Mouse (Mus musculus) C2C12 (cell line): ENCODE measurements around the gene Rtl6. TPM values are rescaled to one million over a fixed set of nuclear protein-coding genes. Genes with fewer than 3 reads are reported as not detected.

Experiments used
- H3K27me3 ChIP-seq: one replicate; pipeline ENCODE4 v1.6.1; 2011; ENCODE audit not compliant: control insufficient read depth, insufficient read depth, insufficient read length
- H3K36me3 ChIP-seq: one replicate; pipeline ENCODE4 v1.6.1; 2011; ENCODE audit not compliant: control insufficient read depth, insufficient read depth
- H3K4me3 ChIP-seq: one replicate; pipeline ENCODE4 v1.5.1; 2011; ENCODE audit warnings: mild to moderate bottlenecking, control low read depth; ENCODE audit not compliant: poor library complexity, insufficient read depth, severe bottlenecking
- H3K79me2 ChIP-seq: one replicate; pipeline ENCODE4 v1.6.1; 2011; ENCODE audit not compliant: control insufficient read depth, insufficient read depth
- H3K79me3 ChIP-seq: one replicate; pipeline ENCODE4 v1.6.1; 2011; ENCODE audit warnings: low read depth, control low read depth
- H3ac ChIP-seq: one replicate; pipeline ENCODE3; 2011; ENCODE audit warnings: low read depth; ENCODE audit not compliant: control insufficient read depth, insufficient read length
- CEBPB ChIP-seq: IDR thresholded peaks from one replicate; pipeline ENCODE4 v1.6.1; 2011; ENCODE audit warnings: low read depth, mild to moderate bottlenecking, control low read depth, moderate library complexity
- CTCF ChIP-seq: IDR thresholded peaks from one replicate; pipeline ENCODE4 v1.5.1; 2011; ENCODE audit not compliant: control insufficient read depth, insufficient read depth, insufficient read length
- FOSL1 ChIP-seq: IDR thresholded peaks from one replicate; pipeline ENCODE4 v1.8.0; 2011; ENCODE audit warnings: mild to moderate bottlenecking, low read length; ENCODE audit not compliant: poor library complexity, insufficient read depth, severe bottlenecking
- MAX ChIP-seq: IDR thresholded peaks from one replicate; pipeline ENCODE4 v1.6.1; 2011; ENCODE audit warnings: mild to moderate bottlenecking, control low read depth
- MYOD1 ChIP-seq: IDR thresholded peaks from one replicate; pipeline ENCODE4 v1.6.1; 2011; ENCODE audit warnings: low read depth; ENCODE audit not compliant: control insufficient read depth, insufficient read length
- MYOG ChIP-seq: IDR thresholded peaks from one replicate; pipeline ENCODE4 v1.6.1; 2011; ENCODE audit not compliant: control insufficient read depth, insufficient read length; ENCODE audit errors: extremely low read depth
- USF1 ChIP-seq: IDR thresholded peaks from one replicate; pipeline ENCODE4 v1.6.1; 2011; ENCODE audit warnings: low read depth, mild to moderate bottlenecking, control low read depth, moderate library complexity
- polyA plus RNA-seq: library from polyadenylated mRNA; unstranded; fragments of >200 nt; fragmentation: generic; extraction: Trizol; gene quantifications from one replicate; pipeline ENCODE4 v1.2.1, GENCODE M21; 2012; ENCODE audit warnings: missing spikeins

The Rtl6 gene
- polyA plus RNA-seq, 1 experiment = 0.01 TPM

DNA sequence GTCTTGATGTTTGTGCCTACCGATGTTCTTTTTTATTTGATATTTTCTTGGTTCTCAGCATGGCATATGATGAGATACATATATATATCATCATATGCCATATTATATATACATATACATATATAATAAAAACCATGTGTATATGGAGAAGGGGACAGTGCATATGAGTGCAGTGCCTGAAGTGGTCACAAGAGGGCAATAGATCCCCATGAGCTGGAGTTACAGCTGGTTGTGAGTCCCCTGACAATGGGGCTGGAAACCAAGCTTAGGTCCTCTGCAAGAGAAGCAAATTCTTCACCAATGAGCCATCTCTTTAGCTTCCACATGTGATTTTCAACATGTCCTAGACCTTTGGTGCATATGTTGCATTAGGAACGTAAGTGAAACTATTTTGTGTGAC, 21.7 kb downstream of the Rtl6 start:
- peaks cover 32% of the 10 kb centered on the region for H3K27me3 ChIP-seq
- no peak overlapping the region for H3ac ChIP-seq
- TF ChIP-seq USF1 (no peak), MYOD1 (no peak), MAX (no peak), CEBPB (no peak), MYOG (no peak), FOSL1 (no peak), CTCF (no peak)
- H3K79me2 ChIP-seq = no peaks in the 10 kb centered on the region
- no peak overlapping the region for H3K4me3 ChIP-seq
- H3K36me3 ChIP-seq = no peaks in the 10 kb centered on the region
- H3K79me3 ChIP-seq = no peaks in the 10 kb centered on the region

DNA sequence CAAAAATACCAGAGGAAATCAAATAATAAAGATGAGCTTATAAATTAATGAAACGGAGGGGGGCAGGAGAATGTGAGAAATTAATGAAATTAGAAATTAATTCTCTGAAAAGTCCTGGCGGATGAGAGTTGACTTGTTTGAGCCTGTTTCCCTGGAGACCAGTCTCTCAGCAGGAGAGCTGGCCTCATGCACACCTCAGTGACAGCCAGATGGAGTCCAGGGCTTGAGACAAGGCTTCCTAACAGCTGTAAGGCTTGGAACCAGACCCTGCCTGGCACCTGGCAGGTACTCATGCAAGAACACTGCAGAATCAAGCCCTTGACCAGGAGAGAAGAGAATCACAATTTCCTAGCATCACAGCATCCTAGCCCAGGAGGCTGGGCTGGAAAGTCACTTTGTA, 25.4 kb downstream of the Rtl6 start:
- Histone ChIP-seq H3K4me3 (no peak overlapping the region), H3K36me3 (no peaks in the 10 kb centered on the region), H3K79me3 (no peaks in the 10 kb centered on the region), H3K79me2 (no peaks in the 10 kb centered on the region), H3ac (no peak overlapping the region), H3K27me3 (peaks cover 50% of the 10 kb centered on the region)
- TF ChIP-seq USF1 (no peak), FOSL1 (no peak), MAX (no peak), MYOG (no peak), MYOD1 (no peak), CEBPB (no peak), CTCF (no peak)

DNA sequence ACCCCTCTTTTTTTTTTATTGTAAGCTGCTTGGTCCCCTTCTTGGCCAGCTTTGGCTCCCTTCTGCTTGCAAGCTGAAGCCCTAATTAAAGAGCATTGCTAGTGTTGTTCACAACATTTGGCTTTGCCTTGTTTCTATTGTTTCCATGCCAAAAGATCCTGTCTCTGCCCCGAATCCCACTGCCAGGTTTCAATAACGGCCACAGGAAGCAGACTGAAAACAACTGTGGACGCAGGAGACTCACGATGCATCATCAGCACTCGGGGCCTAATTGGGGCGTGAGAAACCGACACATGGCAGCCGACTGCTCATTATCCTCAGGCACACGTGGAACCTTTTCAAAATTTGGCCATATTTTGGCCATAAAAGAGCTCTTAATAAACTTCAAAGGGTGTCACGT, 26.1 kb downstream of the Rtl6 start:
- Histone ChIP-seq H3ac (no peak overlapping the region), H3K79me3 (no peaks in the 10 kb centered on the region), H3K79me2 (no peaks in the 10 kb centered on the region), H3K27me3 (peaks cover 57% of the 10 kb centered on the region), H3K4me3 (no peak overlapping the region), H3K36me3 (no peaks in the 10 kb centered on the region)
- no peak for TF ChIP-seq MAX

DNA sequence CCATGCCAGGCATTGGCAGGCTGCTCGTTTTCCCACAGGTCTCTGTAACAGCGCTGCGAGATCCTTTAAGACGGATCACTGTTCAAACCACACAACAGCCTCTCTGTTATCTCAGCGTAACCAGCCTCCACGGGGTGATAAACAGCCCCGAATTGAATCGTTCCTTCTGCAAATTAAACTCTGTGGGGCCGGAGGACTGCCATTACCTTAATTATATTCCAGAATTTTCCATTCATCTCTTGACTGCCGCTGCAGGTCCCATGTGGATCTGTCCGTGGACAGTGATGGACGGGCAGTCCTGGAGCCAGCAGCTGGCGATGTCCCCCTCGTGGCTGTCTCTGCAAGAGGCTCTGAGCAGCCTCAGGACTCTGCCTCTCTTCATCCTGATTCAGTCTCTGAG, 30.7 kb downstream of the Rtl6 start:
- Histone ChIP-seq H3K79me3 (no peaks in the 10 kb centered on the region), H3K79me2 (no peaks in the 10 kb centered on the region), H3K27me3 (peaks cover 67% of the 10 kb centered on the region), H3K36me3 (no peaks in the 10 kb centered on the region), H3ac (no peak overlapping the region), H3K4me3 (no peak overlapping the region)
- no peak for TF ChIP-seq USF1
- no peak for TF ChIP-seq MYOG
- TF ChIP-seq CEBPB = no peak
- TF ChIP-seq MYOD1 = no peak
- TF ChIP-seq CTCF = no peak
- no peak for TF ChIP-seq MAX
- TF ChIP-seq FOSL1 = no peak

DNA sequence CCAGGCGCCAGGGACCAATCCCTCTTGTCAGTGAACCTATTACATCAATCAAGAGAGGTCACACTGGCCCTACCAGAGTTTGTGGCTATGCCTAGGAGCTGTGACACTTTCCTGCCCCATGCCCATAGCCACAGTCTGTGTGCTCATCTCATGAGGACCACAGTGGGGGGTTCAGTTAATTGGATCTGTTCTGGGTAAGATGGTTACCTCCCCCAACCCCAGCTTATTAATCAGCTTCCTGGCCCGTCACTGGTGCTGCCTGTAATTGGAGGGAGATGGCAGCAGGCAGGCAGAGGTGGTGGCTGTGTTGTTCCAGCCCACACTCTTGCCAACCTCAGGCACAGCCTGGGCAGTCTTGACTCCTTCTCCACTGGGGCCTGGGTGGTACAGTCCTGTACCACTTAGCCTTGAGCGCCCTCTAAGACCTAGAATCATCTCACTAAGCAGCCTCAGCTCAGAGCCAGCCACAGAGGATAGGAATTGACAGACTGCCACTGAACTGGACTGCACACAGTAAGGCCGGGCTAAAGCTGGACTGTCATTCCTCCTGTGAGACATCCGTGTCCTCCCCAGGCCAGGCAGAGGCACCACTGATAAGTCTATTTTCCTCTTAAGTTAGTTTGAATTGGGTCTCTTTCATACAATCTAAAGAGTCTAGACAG, 32.3 kb downstream of the Rtl6 start:
- Histone ChIP-seq H3K27me3 (peaks cover 62% of the 10 kb centered on the region), H3K4me3 (no peak overlapping the region), H3K79me2 (no peaks in the 10 kb centered on the region), H3ac (no peak overlapping the region), H3K36me3 (no peaks in the 10 kb centered on the region), H3K79me3 (no peaks in the 10 kb centered on the region)
- TF ChIP-seq FOSL1 = no peak
- no peak for TF ChIP-seq MAX
- TF ChIP-seq CEBPB = no peak

DNA sequence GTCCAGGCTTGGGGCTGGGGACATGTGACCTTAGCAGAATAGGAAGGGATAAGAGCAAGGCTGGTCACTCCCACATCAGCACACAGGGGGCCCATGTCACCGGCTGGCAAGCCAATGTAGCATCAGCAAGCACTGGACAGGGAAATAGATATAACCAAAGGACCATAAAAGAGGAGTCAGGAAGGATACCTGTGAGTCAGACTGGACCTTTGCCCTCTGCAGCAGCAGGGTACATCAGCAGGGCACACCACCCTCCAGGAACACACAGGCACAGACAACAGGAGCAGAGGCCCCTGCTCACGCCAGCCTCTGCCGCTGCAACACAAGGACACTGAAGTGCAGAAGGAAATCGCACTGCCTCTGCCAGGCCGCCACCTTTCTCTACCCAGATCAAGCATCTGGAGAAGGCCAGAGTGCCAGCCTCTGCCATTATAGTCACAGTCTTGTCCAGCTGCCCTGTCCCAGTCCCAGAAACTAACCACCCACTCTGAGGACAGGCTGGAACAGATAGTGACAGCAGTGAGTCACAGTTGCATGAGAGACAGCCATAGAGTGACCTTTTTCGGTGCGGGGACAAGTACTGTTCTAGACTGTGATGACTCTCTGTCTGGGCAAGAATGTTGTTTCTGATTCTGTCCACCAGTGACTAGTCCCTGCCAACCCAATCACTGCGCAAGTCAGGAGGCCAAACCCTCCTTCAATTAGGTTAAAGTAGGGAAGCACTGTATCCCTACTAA, 34.5 kb downstream of the Rtl6 start:
- Histone ChIP-seq H3ac (no peak overlapping the region), H3K27me3 (peaks cover 49% of the 10 kb centered on the region), H3K36me3 (no peaks in the 10 kb centered on the region), H3K79me2 (no peaks in the 10 kb centered on the region), H3K4me3 (no peak overlapping the region), H3K79me3 (no peaks in the 10 kb centered on the region)
- TF ChIP-seq MYOG = no peak
- TF ChIP-seq CTCF = no peak
- no peak for TF ChIP-seq MAX
- TF ChIP-seq FOSL1 = no peak
- TF ChIP-seq USF1 = no peak
- TF ChIP-seq MYOD1 = no peak
- no peak for TF ChIP-seq CEBPB
